ENCODE assay signal across 15 mouse cellular contexts in genomic region chr12:83716416-83717184, GRCm38 (mm10). TPM values are rescaled to one million over a fixed set of nuclear protein-coding genes. Genes with fewer than 3 reads are reported as not detected.
DNase-seq lines count a peak whose midpoint lies in the region; ATAC-seq and TF ChIP-seq lines count a peak whose summit lies in the region.
"Had no signal": no experiment of that assay in that cellular context is flagged by ENCODE, and none has a peak within 500 bp of the region (broad histone marks: within the 10 kb centered on the region; RNA-seq: fewer than 3 reads in every experiment).

No protein-coding gene starts in this region.

- H3K36me3 ChIP-seq in forebrain, embryonic 14.5 days (ENCODE audit: control insufficient read depth, insufficient read depth, low read length): peaks cover 75% of the 10 kb centered on the region
- H3K36me3 ChIP-seq in kidney, embryonic 15.5 days: peaks cover 88% of the 10 kb centered on the region

- no peak overlapping the region for H3K4me2 ChIP-seq in forebrain, embryonic 14.5 days (ENCODE audit: low read length)
- H3K4me2 ChIP-seq in kidney, embryonic 15.5 days: no peak overlapping the region
- H3K4me2 ChIP-seq: embryonic facial prominence, embryonic 13.5 days; forebrain, embryonic 15.5 days; limb, embryonic 12.5 days had no signal

- H3K9me3 ChIP-seq in forebrain, embryonic 14.5 days (replicated peaks; ENCODE audit: control insufficient read depth, low read length): no peaks in the 10 kb centered on the region
- no peaks in the 10 kb centered on the region for H3K9me3 ChIP-seq in kidney, embryonic 15.5 days (replicated peaks)
- H3K9me3 ChIP-seq: embryonic facial prominence, embryonic 13.5 days; forebrain, embryonic 15.5 days; limb, embryonic 12.5 days; megakaryocyte, embryonic 14.5 days had no signal

- H3K27me3 ChIP-seq in forebrain, embryonic 14.5 days (replicated peaks; ENCODE audit: control insufficient read depth, insufficient read depth, low read length): no peaks in the 10 kb centered on the region
- no peaks in the 10 kb centered on the region for H3K27me3 ChIP-seq in kidney, embryonic 15.5 days
- H3K27me3 ChIP-seq: CH12.LX; embryonic facial prominence, embryonic 13.5 days; forebrain, embryonic 15.5 days; limb, embryonic 12.5 days; megakaryocyte, embryonic 14.5 days had no signal

- no peak for TF ChIP-seq CTCF in cortical plate, adult 2 months (IDR thresholded peaks at IDR 0.05; ENCODE audit: extremely low read depth, insufficient read depth, low read length)

- no peak overlapping the region for H3K4me3 ChIP-seq in cortical plate, adult 2 months (ENCODE audit: insufficient read depth, low read length)
- no peak overlapping the region for H3K4me3 ChIP-seq in forebrain, embryonic 14.5 days (ENCODE audit: low read depth, low read length)
- no peak overlapping the region for H3K4me3 ChIP-seq in kidney, embryonic 15.5 days (replicated peaks)
- H3K4me3 ChIP-seq: embryonic facial prominence, embryonic 13.5 days; forebrain, embryonic 15.5 days; limb, embryonic 12.5 days; megakaryocyte, embryonic 14.5 days had no signal

- ATAC-seq in forebrain, embryonic 14.5 days: no peak
- ATAC-seq in kidney, embryonic 15.5 days (replicated peaks; ENCODE audit: low FRiP score): no peak
- ATAC-seq: forebrain, embryonic 15.5 days; hindbrain, embryonic 16.5 days had no signal

- H3K9ac ChIP-seq in forebrain, embryonic 14.5 days (ENCODE audit: low read length): no peak overlapping the region
- H3K9ac ChIP-seq in kidney, embryonic 15.5 days: no peak overlapping the region
- H3K9ac ChIP-seq: embryonic facial prominence, embryonic 13.5 days; forebrain, embryonic 15.5 days; limb, embryonic 12.5 days had no signal

- H3K4me1 ChIP-seq in cortical plate, adult 2 months (ENCODE audit: control insufficient read depth, insufficient read depth, low read length): peaks cover 10% of the 10 kb centered on the region; the same call in 1 of the 2 replicates
- H3K4me1 ChIP-seq in forebrain, embryonic 14.5 days (ENCODE audit: control insufficient read depth, insufficient read depth, low read length): no peaks in the 10 kb centered on the region
- peaks cover 8% of the 10 kb centered on the region for H3K4me1 ChIP-seq in kidney, embryonic 15.5 days
- H3K4me1 ChIP-seq: forebrain, embryonic 15.5 days had no signal

- H3K27ac ChIP-seq in cortical plate, adult 2 months (ENCODE audit: insufficient read depth, low read length): 0 out of 2 replicates have a peak overlapping the region, but pooled peaks have one; percentile 11
- no peak overlapping the region for H3K27ac ChIP-seq in forebrain, embryonic 14.5 days (ENCODE audit: low read depth, low read length)
- no peak overlapping the region for H3K27ac ChIP-seq in kidney, embryonic 15.5 days
- H3K27ac ChIP-seq: embryonic facial prominence, embryonic 13.5 days; forebrain, embryonic 15.5 days; limb, embryonic 12.5 days had no signal

- WGBS in forebrain, embryonic 14.5 days: 87% methylated on average over 15 of the region's 15 CpGs
- 83% methylated on average over 15 of the region's 15 CpGs for WGBS in kidney, embryonic 15.5 days

- TF ChIP-seq POLR2A in cortical plate, adult 2 months (IDR thresholded peaks at IDR 0.05; ENCODE audit: extremely low read depth, insufficient read depth, low read length): no peak

- DNase-seq in layer of hippocampus, adult 18-20 months (ENCODE audit: low spot score in 2 of 2): peak; percentile 44 to 68
- DNase-seq in layer of hippocampus, postnatal 25 days (ENCODE audit: extremely low spot score in 1 of 2, low spot score in 1 of 2): no peak
- DNase-seq in adrenal gland, postnatal 14 days: peak; percentile 84
- DNase-seq in right cerebral cortex, postnatal 36 days (ENCODE audit: low spot score in 2 of 2): peak; percentile 15 to 58
- DNase-seq in forebrain, embryonic 14.5 days (ENCODE audit: low spot score): no peak
- DNase-seq: cerebellum, adult 9-11 months; lung, adult 2 months had no signal

RNA-seq across cellular contexts. Expression of gene Psen1, which starts 28.6 kb away (rescaled TPM):
- total RNA-seq in layer of hippocampus, adult 18-20 months (2021): 10 to 100 TPM; 67.9 to 73.2 TPM
- 10 to 100 TPM; 67.7 to 67.8 TPM for total RNA-seq in layer of hippocampus, postnatal 25 days (2021)
- 53.6 and 62.6 TPM in 2 replicates for total RNA-seq in adrenal gland, postnatal 14 days (2021)
- polyA plus RNA-seq in cortical plate, adult 2 months (2012; rRNA removed): 33.8 and 37.7 TPM in 2 replicates
- 73.4 and 79.5 TPM in 2 replicates for polyA plus RNA-seq in forebrain, embryonic 14.5 days (2014; fragmentation: Nextera tagmentation; extraction: Ambion mirVana)
- polyA plus RNA-seq in kidney, embryonic 15.5 days (2015; fragmentation: Nextera tagmentation; extraction: Ambion mirVana): 63.3 and 63.5 TPM in 2 replicates

RNA-seq across cellular contexts. Expression of gene Papln, which starts 46.8 kb away (rescaled TPM):
- total RNA-seq in layer of hippocampus, adult 18-20 months (2021): 1 to 10 TPM; 2.4 to 3.7 TPM
- total RNA-seq in layer of hippocampus, postnatal 25 days (2021): 1 to 10 TPM; 2.4 to 3.5 TPM
- 8.5 and 9.1 TPM in 2 replicates for total RNA-seq in adrenal gland, postnatal 14 days (2021)
- polyA plus RNA-seq in cortical plate, adult 2 months (2012; rRNA removed): 3.0 and 3.4 TPM in 2 replicates
- polyA plus RNA-seq in forebrain, embryonic 14.5 days (2014; fragmentation: Nextera tagmentation; extraction: Ambion mirVana): 0.09 and 0.11 TPM in 2 replicates
- polyA plus RNA-seq in kidney, embryonic 15.5 days (2015; fragmentation: Nextera tagmentation; extraction: Ambion mirVana): 2.0 and 2.1 TPM in 2 replicates

Comparison
In these comparisons a context has a peak if more than half of its experiments do, and no peak if none do; other contexts are left out.
1. DNase-seq: peak in layer of hippocampus, adult 18-20 months (2 of 2), adrenal gland, postnatal 14 days (single experiment) and right cerebral cortex, postnatal 36 days (2 of 2); none in layer of hippocampus, postnatal 25 days (0 of 2) and forebrain, embryonic 14.5 days (single experiment).